Mouse (Mus musculus): ENCODE results near the gene Bnip2.

DNA sequence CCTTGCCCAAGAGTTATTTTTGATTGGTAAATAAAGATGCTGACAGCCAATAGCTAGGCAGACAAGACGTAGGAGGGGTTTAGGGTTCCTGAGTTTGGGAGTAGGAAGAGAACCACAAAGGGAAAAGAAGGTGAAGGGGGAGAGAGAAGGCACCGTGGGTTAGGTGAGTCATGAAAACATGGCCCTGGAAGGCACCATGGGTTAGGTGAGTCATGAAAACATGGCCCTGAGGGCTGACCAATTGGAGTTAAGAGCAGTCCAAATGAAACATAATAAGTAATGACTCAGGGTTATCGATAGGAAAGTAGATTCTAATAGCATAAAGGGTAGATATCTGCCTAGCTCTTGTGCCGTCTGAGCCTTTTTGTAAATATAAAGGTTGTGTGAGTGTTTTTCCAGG is 39.6 kb upstream of the Bnip2 start:
- no peak for TF ChIP-seq CTCF (IDR thresholded peaks at IDR 0.05; ENCODE audit: extremely low read depth, insufficient read depth, insufficient read length, insufficient replicate concordance)
- TF ChIP-seq POLR2A (IDR thresholded peaks at IDR 0.05; ENCODE audit: low read depth, low read length): no peak
